In genomic region chr15:81936679-81937078, GRCm38 (mm10) we compare ENCODE assay signal across 8 mouse cellular contexts. TPM values are rescaled to one million over a fixed set of nuclear protein-coding genes. Genes with fewer than 3 reads are reported as not detected.
DNase-seq lines count a peak whose midpoint lies in the region; ATAC-seq and TF ChIP-seq lines count a peak whose summit lies in the region.

Gene Csdc2, plus strand, starts transcription at chr15:81936759.

- no peaks in the 10 kb centered on the region for H3K36me3 ChIP-seq in heart, embryonic 12.5 days
- H3K36me3 ChIP-seq in liver, embryonic 15.5 days (replicated peaks), result no peaks in the 10 kb centered on the region

- H3K27me3 ChIP-seq in heart, embryonic 12.5 days (replicated peaks), result peaks cover 6% of the 10 kb centered on the region; the same call in 1 of the 2 replicates
- peaks cover 42% of the 10 kb centered on the region for H3K27me3 ChIP-seq in liver, embryonic 15.5 days

- TF ChIP-seq CTCF in gastrocnemius, adult 2 months (IDR thresholded peaks at IDR 0.05), result peak; percentile 26; the same call in 1 of the 2 replicates

- WGBS in heart, embryonic 12.5 days, result under 1% methylated on average over 12 of the region's 12 CpGs
- 10% methylated on average over 12 of the region's 12 CpGs for WGBS in liver, embryonic 15.5 days (ENCODE audit: insufficient replicate concordance)

- ATAC-seq in heart, embryonic 12.5 days (ENCODE audit: insufficient number of reproducible peaks, low FRiP score), result peak; percentile 30; the same call in 1 of the 2 replicates
- no peak; the same call in 1 of the 2 replicates for ATAC-seq in liver, embryonic 15.5 days (ENCODE audit: insufficient read depth)
- ATAC-seq in activated CD4-positive, CD25-positive, alpha-beta regulatory T cell, adult 4 months, result no peak

- peak within 1 kb of the TSS; percentile 66 for H3K9ac ChIP-seq in heart, embryonic 12.5 days
- H3K9ac ChIP-seq in liver, embryonic 15.5 days, result no peak within 1 kb of the TSS

- H3K27ac ChIP-seq in gastrocnemius, adult 2 months, result peak within 1 kb of the TSS; percentile 71
- peak within 1 kb of the TSS; percentile 13 for H3K27ac ChIP-seq in heart, embryonic 12.5 days (ENCODE audit: poor library complexity, severe bottlenecking)
- H3K27ac ChIP-seq in liver, embryonic 15.5 days (replicated peaks), result no peak within 1 kb of the TSS

- H3K4me2 ChIP-seq in heart, embryonic 12.5 days, result peak within 1 kb of the TSS; percentile 73
- H3K4me2 ChIP-seq in liver, embryonic 15.5 days, result peak within 1 kb of the TSS; percentile 47

- H3K9me3 ChIP-seq in heart, embryonic 12.5 days (replicated peaks), result no peaks in the 10 kb centered on the region
- H3K9me3 ChIP-seq in liver, embryonic 15.5 days (replicated peaks), result no peaks in the 10 kb centered on the region

- H3K4me3 ChIP-seq in gastrocnemius, adult 2 months, result peak within 1 kb of the TSS; percentile 69
- peak within 1 kb of the TSS; percentile 46 for H3K4me3 ChIP-seq in heart, embryonic 12.5 days
- H3K4me3 ChIP-seq in liver, embryonic 15.5 days (replicated peaks), result peak within 1 kb of the TSS; percentile 29

- DNase-seq in gastrocnemius, adult 2 months, result peak; percentile 66
- DNase-seq in gastrocnemius, adult 18-20 months (ENCODE audit: low spot score), result no peak
- peak; percentile 81 for DNase-seq in embryo, embryonic 10 days (ENCODE audit: low spot score)
- peak; percentile 80 for DNase-seq in kidney, postnatal 10 days
- DNase-seq in retina, embryonic 14.5 days (ENCODE audit: low spot score), result peak; percentile 67

- intact Hi-C loops in gastrocnemius, adult 2 months (cut with DNase I), result no loop called here

- peaks cover 28% of the 10 kb centered on the region for H3K4me1 ChIP-seq in heart, embryonic 12.5 days (replicated peaks)
- peaks cover 32% of the 10 kb centered on the region for H3K4me1 ChIP-seq in liver, embryonic 15.5 days (replicated peaks)

RNA-seq across cellular contexts. Expression of gene Csdc2, which starts in this region (rescaled TPM):
- 1 to 10 TPM; 1.6 to 2.1 TPM for total RNA-seq in gastrocnemius, adult 2 months (2021)
- 1 to 10 TPM; 1.0 to 1.5 TPM for total RNA-seq in gastrocnemius, adult 18-20 months (2021)
- polyA plus RNA-seq in heart, embryonic 12.5 days (2016; fragmentation: Nextera tagmentation; extraction: Ambion mirVana), result 6.2 and 6.3 TPM in 2 replicates
- 0.91 and 0.96 TPM in 2 replicates for polyA plus RNA-seq in liver, embryonic 15.5 days (2015; fragmentation: Nextera tagmentation; extraction: Ambion mirVana)
- polyA plus RNA-seq in activated CD4-positive, CD25-positive, alpha-beta regulatory T cell, adult 4 months (2017; shearing (Covaris generic)), result not detected
